Mouse (Mus musculus): ENCODE measurements around the gene Suv39h2.

- TF ChIP-seq CTCF (IDR thresholded peaks at IDR 0.05; ENCODE audit: borderline replicate concordance, insufficient read depth, low read depth, low read length): no peak
- peak; percentile 77 for TF ChIP-seq POLR2A (IDR thresholded peaks at IDR 0.05; ENCODE audit: borderline replicate concordance, insufficient read depth, low read length)
Measured at GRCm38 (mm10) chr2:3474861-3475283, at the start of gene Suv39h2.
